Mouse (Mus musculus) small intestine, adult 2 months (tissue): ENCODE measurements around the gene Eid1.

ENCODE experiments used
- CTCF ChIP-seq: fragments of 200-500 bp; IDR thresholded peaks from 2 replicates; pipeline ENCODE4 v1.5.1; 2012; ENCODE audit warnings: low read depth, mild to moderate bottlenecking, control low read depth, inconsistent platforms, low read length, moderate library complexity, mixed read lengths; ENCODE audit not compliant: insufficient replicate concordance, insufficient read length; ENCODE audit errors: extremely low read depth
- POLR2A ChIP-seq: fragments of 200-500 bp; IDR thresholded peaks from 2 replicates; pipeline ENCODE4 v1.6.1; 2012; ENCODE audit warnings: low read depth, mild to moderate bottlenecking, control low read depth, inconsistent platforms, low read length, moderate library complexity

DNA sequence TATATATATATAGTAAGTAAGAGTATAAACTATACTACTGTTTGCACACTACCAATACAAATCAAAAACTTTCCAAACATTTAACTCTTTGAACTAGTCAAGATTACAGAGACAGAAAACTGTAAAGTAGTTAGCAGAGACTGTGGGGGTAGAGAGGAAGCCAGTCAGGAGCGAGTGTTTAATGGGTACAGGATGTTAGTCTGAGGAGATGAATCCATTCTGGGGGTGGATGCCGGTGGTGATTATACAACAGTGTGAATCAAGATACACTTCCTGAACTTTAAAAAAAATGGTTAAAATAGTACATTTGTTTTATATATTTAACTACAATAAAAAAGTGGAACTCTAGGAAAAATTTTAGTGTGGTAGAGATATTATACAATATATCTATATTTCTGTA, 19.1 kb downstream of the Eid1 start:
- no peak for TF ChIP-seq POLR2A
- no peak for TF ChIP-seq CTCF
